Mouse (Mus musculus) heart, adult 2 months (tissue): ENCODE measurements around the gene Sema3a. TPM values are rescaled to one million over a fixed set of nuclear protein-coding genes. Genes with fewer than 3 reads are reported as not detected.

ENCODE experiments used
- DNase-seq, 2 experiments: peaks; one replicate each; pipeline ENCODE4 v3.0.0; 2021
- H3K27ac ChIP-seq: fragments of 200-600 bp; 2 replicates; pipeline ENCODE4 v1.8.1; 2022
- H3K27me3 ChIP-seq: fragments of 200-500 bp; 2 replicates; pipeline ENCODE4 v1.6.1; 2012; ENCODE audit warnings: mild to moderate bottlenecking, low read length, inconsistent platforms, mixed read lengths; ENCODE audit not compliant: control insufficient read depth, insufficient read depth
- H3K36me3 ChIP-seq: fragments of 200-500 bp; 2 replicates; pipeline ENCODE4 v1.6.1; 2012; ENCODE audit warnings: low read length, inconsistent platforms; ENCODE audit not compliant: control insufficient read depth, insufficient read depth
- H3K4me1 ChIP-seq: fragments of 200-500 bp; 2 replicates; pipeline ENCODE4 v1.6.1; 2011; ENCODE audit warnings: low read length; ENCODE audit not compliant: control insufficient read depth, insufficient read depth
- H3K4me3 ChIP-seq: fragments of 200-600 bp; 2 replicates; pipeline ENCODE4 v1.8.1; 2022
- H3K79me2 ChIP-seq: fragments of 200-500 bp; replicated peaks from 2 replicates; pipeline ENCODE4 v1.6.1; 2012; ENCODE audit warnings: mild to moderate bottlenecking, inconsistent platforms, low read length, moderate library complexity, mixed read lengths; ENCODE audit not compliant: control insufficient read depth, insufficient read depth
- H3K9ac ChIP-seq: fragments of 200-500 bp; 2 replicates; pipeline ENCODE4 v1.6.1; 2012; ENCODE audit warnings: low read depth, mild to moderate bottlenecking, control low read depth, inconsistent platforms, low read length, mixed read lengths
- CTCF ChIP-seq: fragments of 200-600 bp; IDR thresholded peaks from 2 replicates; pipeline ENCODE4 v1.8.1; 2022; ENCODE audit warnings: antibody characterized with exemption, mild to moderate bottlenecking, moderate library complexity
- EP300 ChIP-seq: fragments of 200-500 bp; IDR thresholded peaks from 2 replicates; pipeline ENCODE4 v1.6.1; 2011; ENCODE audit warnings: low read depth, low read length, control low read depth; ENCODE audit not compliant: insufficient read depth
- POLR2A ChIP-seq: fragments of 200-500 bp; IDR thresholded peaks from 2 replicates; pipeline ENCODE4 v1.6.1; 2011; ENCODE audit warnings: mild to moderate bottlenecking, low read depth, low read length, control low read depth; ENCODE audit not compliant: insufficient read depth
- WGBS: fragments of 180-500 bp; shearing (Covaris S2); methylation state at CpG from one replicate; pipeline ENCODE4 v1.1.7; 2018; 5-methylcytosine and 5-hydroxymethylcytosine counted together
- intact Hi-C: fragments of 180-260 bp; cut with DNase I; formaldehyde crosslinking; loops from one replicate; pipeline ENCODE4 v1.15.1; 2025
- polyA plus RNA-seq: library from polyadenylated mRNA; depleted of rRNA; stranded (reverse); fragments of >200 nt; gene quantifications from 2 replicates; pipeline ENCODE4 v1.2.3, GENCODE M21; 2012
- total RNA-seq, 2 experiments: library from RNA; stranded (reverse); gene quantifications; 2 replicates each; pipeline ENCODE4 v1.2.3; 2021

The Sema3a gene
- total and polyA plus RNA-seq, 3 experiments: 0.55 to 1.8 (median 1.4) TPM

- Histone ChIP-seq H3K9ac (no peak overlapping the region), H3K4me1 (no peaks in the 10 kb centered on the region), H3K4me3 (no peak overlapping the region), H3K79me2 (no peaks in the 10 kb centered on the region), H3K27me3 (no peaks in the 10 kb centered on the region), H3K36me3 (no peaks in the 10 kb centered on the region), H3K27ac (no peak overlapping the region)
- no peak for TF ChIP-seq EP300
- no peak for TF ChIP-seq CTCF
- no peak for TF ChIP-seq POLR2A
- WGBS: 61% methylated on average over 3 of the region's 3 CpGs
- intact Hi-C loops: no loop called here
- no peak for DNase-seq
These were observed 291.9 kb downstream of the Sema3a start for GRCm38 (mm10) chr5:13416960-13417710.

GRCm38 (mm10) chr5:13421276-13421925 lies 296.2 kb downstream of the Sema3a start:
- WGBS: 68% methylated on average over 5 of the region's 5 CpGs
- no peaks in the 10 kb centered on the region for H3K36me3 ChIP-seq
- no peak overlapping the region for H3K27ac ChIP-seq
- H3K4me1 ChIP-seq: no peaks in the 10 kb centered on the region
- no peak overlapping the region for H3K9ac ChIP-seq
- intact Hi-C loops: no loop called here
- no peak for TF ChIP-seq EP300
- no peak for TF ChIP-seq POLR2A
- no peak for TF ChIP-seq CTCF
- H3K27me3 ChIP-seq: no peaks in the 10 kb centered on the region
- no peak overlapping the region for H3K4me3 ChIP-seq
- DNase-seq: no peak
- H3K79me2 ChIP-seq: no peaks in the 10 kb centered on the region

GRCm38 (mm10) chr5:13428702-13429101 lies 303.5 kb downstream of the Sema3a start:
- TF ChIP-seq EP300 (no peak), POLR2A (no peak), CTCF (no peak)
- no peaks in the 10 kb centered on the region for H3K4me1 ChIP-seq
- no peaks in the 10 kb centered on the region for H3K27me3 ChIP-seq
- no peak overlapping the region for H3K27ac ChIP-seq
- no peaks in the 10 kb centered on the region for H3K79me2 ChIP-seq
- no peak overlapping the region for H3K9ac ChIP-seq
- no peak for DNase-seq
- 3% methylated on average over 1 of the region's 1 CpGs for WGBS
- intact Hi-C loops: no loop called here
- H3K36me3 ChIP-seq: no peaks in the 10 kb centered on the region
- no peak overlapping the region for H3K4me3 ChIP-seq

- H3K27ac ChIP-seq: no peak overlapping the region
- no peak overlapping the region for H3K4me3 ChIP-seq
- no peak overlapping the region for H3K9ac ChIP-seq
- no peaks in the 10 kb centered on the region for H3K27me3 ChIP-seq
- no peaks in the 10 kb centered on the region for H3K36me3 ChIP-seq
- TF ChIP-seq CTCF (no peak), POLR2A (no peak), EP300 (no peak)
- no peaks in the 10 kb centered on the region for H3K4me1 ChIP-seq
- no peaks in the 10 kb centered on the region for H3K79me2 ChIP-seq
- DNase-seq: no peak
- 81% methylated on average over 2 of the region's 2 CpGs for WGBS
- intact Hi-C loops: no loop called here
These were observed 306.6 kb downstream of the Sema3a start for GRCm38 (mm10) chr5:13431827-13432226.

GRCm38 (mm10) chr5:13432574-13432973 lies 307.4 kb downstream of the Sema3a start:
- no peak overlapping the region for H3K27ac ChIP-seq
- intact Hi-C loops: no loop called here

GRCm38 (mm10) chr5:13433303-13433702 lies 308.1 kb downstream of the Sema3a start:
- Histone ChIP-seq H3K27ac (no peak overlapping the region), H3K79me2 (no peaks in the 10 kb centered on the region), H3K36me3 (no peaks in the 10 kb centered on the region), H3K4me1 (no peaks in the 10 kb centered on the region), H3K9ac (no peak overlapping the region), H3K27me3 (no peaks in the 10 kb centered on the region), H3K4me3 (no peak overlapping the region)
- DNase-seq: no peak
- TF ChIP-seq EP300 (no peak), POLR2A (no peak), CTCF (no peak)
- WGBS: 32% methylated on average over 2 of the region's 2 CpGs
- intact Hi-C loops: no loop called here

More at GRCm38 (mm10) chr5:13432574-13432973, 307.4 kb downstream of the Sema3a start:
- H3K79me2 ChIP-seq: no peaks in the 10 kb centered on the region
- 52% methylated on average over 3 of the region's 3 CpGs for WGBS
- no peak overlapping the region for H3K4me3 ChIP-seq
- H3K27me3 ChIP-seq: no peaks in the 10 kb centered on the region
- no peak for TF ChIP-seq POLR2A
- no peaks in the 10 kb centered on the region for H3K4me1 ChIP-seq
- no peaks in the 10 kb centered on the region for H3K36me3 ChIP-seq
- H3K9ac ChIP-seq: no peak overlapping the region
- no peak for DNase-seq
